Mouse (Mus musculus): ENCODE measurements around the gene Tut4. TPM values are rescaled to one million over a fixed set of nuclear protein-coding genes. Genes with fewer than 3 reads are reported as not detected.

Gene Tut4
- 37.6 and 41.7 TPM in 2 replicates for polyA plus RNA-seq (2015; fragmentation: Nextera tagmentation; extraction: Ambion mirVana)

DNA sequence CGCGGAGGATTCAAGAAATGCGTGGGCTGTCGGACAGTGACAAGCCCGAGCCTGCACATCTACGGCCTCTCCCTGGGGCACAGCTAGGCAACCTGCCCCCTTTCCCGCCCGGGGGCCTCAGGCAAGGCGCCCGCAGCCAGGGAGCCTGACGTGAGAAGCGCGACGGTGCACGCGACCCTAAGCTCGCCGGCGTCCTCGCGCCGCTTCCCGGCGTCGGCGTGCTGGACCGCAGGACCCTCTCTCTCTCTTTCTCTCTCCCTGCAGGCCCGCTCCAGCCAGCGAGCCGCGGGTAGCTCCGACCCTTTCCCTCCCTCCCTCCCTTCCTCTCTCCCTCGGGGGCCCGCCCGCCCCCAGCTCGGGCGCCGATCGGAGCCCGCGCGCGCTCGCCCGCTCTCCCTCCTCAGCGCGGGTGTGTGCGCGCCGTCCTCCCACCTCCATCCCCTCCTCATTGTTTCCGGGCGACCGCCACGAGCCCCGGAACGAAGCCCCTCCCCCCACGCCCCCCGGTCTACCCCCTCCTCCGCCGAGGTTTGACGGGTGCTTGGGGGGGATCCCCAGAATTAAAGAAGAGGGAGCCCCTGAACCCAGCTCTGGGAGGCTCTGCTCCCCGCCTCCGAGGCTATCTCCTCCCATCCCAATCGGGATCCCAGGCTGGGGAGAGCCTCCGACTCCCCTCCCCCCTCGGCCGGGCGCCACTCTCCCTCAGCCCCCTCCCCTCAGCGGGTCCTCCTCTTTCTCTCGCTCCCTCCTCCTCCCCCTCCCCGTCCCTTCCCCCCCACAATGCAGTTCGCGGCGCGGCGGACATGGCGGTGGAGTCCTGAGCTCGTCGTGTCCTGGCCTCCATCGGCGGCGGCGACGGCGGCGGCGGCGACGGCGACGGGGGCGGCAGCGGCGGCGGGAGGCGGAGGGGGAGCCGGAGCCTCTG is at the start of gene Tut4:
Gene Tut4 (plus strand): TSS at position 196 of the 925 bp plus-strand sequence.

DNA sequence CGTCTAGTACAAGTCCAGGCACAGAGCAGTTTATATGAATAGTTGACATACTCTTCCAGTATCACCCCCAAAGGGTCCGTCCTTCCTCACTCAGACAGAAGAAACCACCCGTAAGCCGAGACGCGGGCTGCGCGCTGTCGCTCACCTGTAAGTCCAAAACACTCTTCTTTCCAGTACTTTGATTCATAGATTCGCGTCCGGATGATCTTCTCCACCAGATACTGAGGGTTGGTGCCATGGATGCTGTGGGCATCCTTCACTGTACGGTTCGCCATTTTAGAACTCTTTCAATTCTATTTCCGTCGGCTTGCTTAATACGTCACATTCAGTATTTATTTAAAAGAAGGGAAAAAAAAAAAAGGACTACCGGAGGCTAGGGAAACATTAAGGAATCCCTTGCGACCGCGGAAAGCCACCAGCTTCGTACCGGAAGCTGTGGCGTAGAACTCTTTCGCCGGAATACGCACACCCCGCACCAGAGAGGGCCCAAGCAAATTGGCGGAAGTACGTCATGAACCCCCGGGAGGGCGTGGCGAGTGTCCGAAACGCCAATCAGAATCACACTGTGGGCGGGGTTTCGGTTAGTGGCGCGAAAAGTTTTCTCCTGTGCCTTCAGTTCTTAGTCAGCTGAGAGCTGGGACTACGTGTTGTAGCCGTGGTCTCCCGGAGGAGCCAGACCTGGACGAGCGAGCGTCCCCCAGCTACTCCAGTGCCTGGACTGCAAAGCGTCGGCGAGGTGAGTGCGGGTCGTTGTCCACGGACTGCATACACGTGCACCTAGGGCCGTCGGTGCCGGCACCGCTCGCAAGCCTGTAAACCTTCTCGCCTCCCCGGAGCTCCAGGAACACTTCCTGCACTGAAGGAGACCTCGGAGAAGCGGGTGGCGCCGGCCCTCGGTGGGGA is 119.9 kb downstream of the Tut4 start, which contains the start of the genes Prpf38a and Orc1:
Gene Prpf38a (minus strand): TSS at position 497 of the 903 bp plus-strand sequence.
Gene Orc1 (plus strand): TSS at position 584 of the 903 bp plus-strand sequence.

Other genes with a start within 250 kb of the Tut4 start
- not detected in 2 replicates for gene Zyg11a, start 241.4 kb upstream of the Tut4 start, polyA plus RNA-seq (2015; fragmentation: Nextera tagmentation; extraction: Ambion mirVana)
- gene Zyg11b, start 158.3 kb upstream of the Tut4 start, polyA plus RNA-seq (2015; fragmentation: Nextera tagmentation; extraction: Ambion mirVana) = 4.3 and 5.2 TPM in 2 replicates
- gene Coa7, start 131.3 kb upstream of the Tut4 start, polyA plus RNA-seq (2015; fragmentation: Nextera tagmentation; extraction: Ambion mirVana) = 24.8 and 25.3 TPM in 2 replicates
- gene Shisal2a, start 76.1 kb upstream of the Tut4 start, polyA plus RNA-seq (2015; fragmentation: Nextera tagmentation; extraction: Ambion mirVana) = not detected in 2 replicates
- gene Gpx7, start 52.5 kb upstream of the Tut4 start, polyA plus RNA-seq (2015; fragmentation: Nextera tagmentation; extraction: Ambion mirVana) = 11.6 and 13.9 TPM in 2 replicates
- 50.2 and 50.6 TPM in 2 replicates for gene Prpf38a, start 119.9 kb downstream of the Tut4 start, polyA plus RNA-seq (2015; fragmentation: Nextera tagmentation; extraction: Ambion mirVana)
- gene Orc1, start 120.0 kb downstream of the Tut4 start, polyA plus RNA-seq (2015; fragmentation: Nextera tagmentation; extraction: Ambion mirVana) = 19.4 and 22.1 TPM in 2 replicates
- gene Cc2d1b, start 160.5 kb downstream of the Tut4 start, polyA plus RNA-seq (2015; fragmentation: Nextera tagmentation; extraction: Ambion mirVana) = 13.5 and 16.7 TPM in 2 replicates